Mouse (Mus musculus): Measurements from ENCODE around the gene Men1. TPM values are rescaled to one million over a fixed set of nuclear protein-coding genes. Genes with fewer than 3 reads are reported as not detected.

The Men1 gene
- polyA plus RNA-seq, 1 experiment from 2014 or later: 54.6 TPM

DNA sequence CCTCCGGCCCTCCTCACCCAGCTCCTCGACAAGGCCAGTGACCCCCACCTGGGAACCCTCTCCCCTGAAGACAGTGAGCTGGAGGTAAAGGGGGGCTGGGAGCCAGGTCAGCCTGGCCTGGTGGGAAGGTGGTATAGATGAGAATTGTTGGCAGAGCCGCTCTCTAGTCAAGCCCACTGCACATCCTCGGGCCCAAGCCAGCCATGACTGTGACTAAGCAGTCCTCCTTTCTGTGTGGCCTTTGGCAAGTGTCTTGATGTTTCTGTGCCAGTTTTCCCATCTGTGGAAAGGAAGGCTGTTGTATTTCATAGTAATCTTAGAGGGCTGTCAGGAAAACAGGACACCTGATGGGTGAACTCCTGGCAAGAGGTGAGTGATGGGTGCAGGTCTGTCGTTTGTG lies 9.2 kb downstream of the Men1 start:
- DNase-seq (ENCODE audit: low spot score) (no peak), ATAC-seq (replicated peaks; ENCODE audit: low FRiP score, low read depth) (no peak)
- H3K9ac ChIP-seq (ENCODE audit: low read depth, low read length): no peak overlapping the region
- H3K27me3 ChIP-seq (ENCODE audit: insufficient read depth, low read length): no peaks in the 10 kb centered on the region
- H3K9me3 ChIP-seq (replicated peaks; ENCODE audit: low read length): no peaks in the 10 kb centered on the region
- no peak overlapping the region for H3K27ac ChIP-seq
- 89% methylated on average over 5 of the region's 5 CpGs for WGBS
- peaks cover 21% of the 10 kb centered on the region for H3K36me3 ChIP-seq (ENCODE audit: insufficient read depth, low read length)
- peaks cover 17% of the 10 kb centered on the region for H3K4me1 ChIP-seq (replicated peaks; ENCODE audit: insufficient read depth, low read length)
- H3K4me3 ChIP-seq (replicated peaks; ENCODE audit: low read depth, low read length): no peak overlapping the region
- H3K4me2 ChIP-seq (ENCODE audit: low read length): no peak overlapping the region
- TF ChIP-seq CTCF (IDR thresholded peaks at IDR 0.05; ENCODE audit: low read depth): no peak

- H3K4me1 ChIP-seq (replicated peaks; ENCODE audit: insufficient read depth, low read length): 0 out of 2 replicates have a peak, but pooled peaks cover 8% of the 10 kb centered on the region
- WGBS: 86% methylated on average over 5 of the region's 5 CpGs
Measured at GRCm38 (mm10) chr19:6346023-6346422, 11.2 kb downstream of the Men1 start.

DNA sequence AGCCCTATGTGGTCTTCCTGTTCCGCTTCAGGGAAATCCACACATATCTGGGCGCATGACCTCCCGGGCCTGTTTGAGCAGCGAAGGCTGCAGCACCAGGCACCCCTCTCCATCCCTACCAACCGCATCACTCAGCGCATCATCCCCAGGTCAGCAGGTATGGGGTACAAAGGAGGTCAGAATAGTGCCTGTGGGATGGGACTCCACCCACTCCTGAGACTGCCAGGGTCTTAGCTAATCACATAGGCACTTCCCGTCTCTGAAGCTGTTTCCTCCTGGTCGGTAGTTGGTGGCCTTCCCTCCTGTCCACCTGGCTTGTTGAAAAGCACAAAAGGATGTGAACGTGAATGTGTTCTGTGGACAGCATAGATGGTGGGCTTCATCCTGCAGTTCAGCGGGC lies 11.9 kb downstream of the Men1 start:
- 89% methylated on average over 10 of the region's 10 CpGs for WGBS
- Histone ChIP-seq H3K36me3 (ENCODE audit: insufficient read depth, low read length) (peaks cover 17% of the 10 kb centered on the region), H3K9me3 (replicated peaks; ENCODE audit: low read length) (no peaks in the 10 kb centered on the region), H3K27ac (no peak overlapping the region), H3K9ac (ENCODE audit: low read depth, low read length) (no peak overlapping the region), H3K4me3 (replicated peaks; ENCODE audit: low read depth, low read length) (no peak overlapping the region), H3K27me3 (ENCODE audit: insufficient read depth, low read length) (no peaks in the 10 kb centered on the region), H3K4me1 (replicated peaks; ENCODE audit: insufficient read depth, low read length) (0 out of 2 replicates have a peak, but pooled peaks cover 8% of the 10 kb centered on the region), H3K4me2 (ENCODE audit: low read length) (no peak overlapping the region)
- DNase-seq (ENCODE audit: low spot score): no peak
- no peak for ATAC-seq (replicated peaks; ENCODE audit: low FRiP score, low read depth)
- no peak for TF ChIP-seq CTCF (IDR thresholded peaks at IDR 0.05; ENCODE audit: low read depth)

More at GRCm38 (mm10) chr19:6346023-6346422, 11.2 kb downstream of the Men1 start:
- no peaks in the 10 kb centered on the region for H3K27me3 ChIP-seq (ENCODE audit: insufficient read depth, low read length)
- TF ChIP-seq CTCF (IDR thresholded peaks at IDR 0.05; ENCODE audit: low read depth): no peak
- ATAC-seq (replicated peaks; ENCODE audit: low FRiP score, low read depth): no peak
- peaks cover 17% of the 10 kb centered on the region for H3K36me3 ChIP-seq (ENCODE audit: insufficient read depth, low read length)
- H3K4me3 ChIP-seq (replicated peaks; ENCODE audit: low read depth, low read length): no peak overlapping the region
- no peak overlapping the region for H3K9ac ChIP-seq (ENCODE audit: low read depth, low read length)
- DNase-seq (ENCODE audit: low spot score): no peak
- H3K27ac ChIP-seq: no peak overlapping the region
- H3K4me2 ChIP-seq (ENCODE audit: low read length): no peak overlapping the region
- no peaks in the 10 kb centered on the region for H3K9me3 ChIP-seq (replicated peaks; ENCODE audit: low read length)

DNA sequence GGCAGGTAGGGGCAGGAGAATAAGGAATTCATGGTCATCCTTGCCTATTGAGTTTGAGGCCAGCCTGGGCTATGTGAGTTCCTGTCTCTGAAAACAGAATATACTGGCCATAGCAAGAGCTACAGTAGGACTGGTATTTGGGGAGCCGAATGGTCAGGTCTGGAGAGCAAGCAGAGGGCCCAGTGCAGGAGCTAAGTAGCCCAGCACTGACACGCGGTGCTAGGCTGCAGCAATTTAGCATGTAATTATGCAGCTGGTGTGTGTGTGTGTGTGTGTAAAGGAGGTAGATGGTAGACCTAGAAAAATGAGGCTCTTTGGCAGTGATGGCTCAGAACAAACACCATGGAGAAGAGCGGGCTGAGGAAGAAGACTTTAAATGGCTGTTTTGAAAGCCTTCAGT lies 12.8 kb downstream of the Men1 start:
- no peak for TF ChIP-seq CTCF (IDR thresholded peaks at IDR 0.05; ENCODE audit: low read depth)
- WGBS: 91% methylated on average over 4 of the region's 4 CpGs
- H3K36me3 ChIP-seq (ENCODE audit: insufficient read depth, low read length): peaks cover 17% of the 10 kb centered on the region

GRCm38 (mm10) chr19:6348717-6349116 lies 13.9 kb downstream of the Men1 start:
- 0 out of 2 replicates have a peak overlapping the region, but pooled peaks have one; percentile 6 for H3K27ac ChIP-seq
- H3K9me3 ChIP-seq (replicated peaks; ENCODE audit: low read length): no peaks in the 10 kb centered on the region
- no peak overlapping the region for H3K4me3 ChIP-seq (replicated peaks; ENCODE audit: low read depth, low read length)
- ATAC-seq (replicated peaks; ENCODE audit: low FRiP score, low read depth) (no peak), DNase-seq (ENCODE audit: low spot score) (no peak)
- peaks cover 25% of the 10 kb centered on the region for H3K36me3 ChIP-seq (ENCODE audit: insufficient read depth, low read length)
- no peak overlapping the region for H3K4me2 ChIP-seq (ENCODE audit: low read length)
- H3K4me1 ChIP-seq (replicated peaks; ENCODE audit: insufficient read depth, low read length): 0 out of 2 replicates have a peak, but pooled peaks cover 4% of the 10 kb centered on the region
- no peak for TF ChIP-seq CTCF (IDR thresholded peaks at IDR 0.05; ENCODE audit: low read depth)
- WGBS: 61% methylated on average over 9 of the region's 9 CpGs
- H3K9ac ChIP-seq (ENCODE audit: low read depth, low read length): no peak overlapping the region
- no peaks in the 10 kb centered on the region for H3K27me3 ChIP-seq (ENCODE audit: insufficient read depth, low read length)

More for the DNA sequence above, 12.8 kb downstream of the Men1 start:
- H3K4me1 ChIP-seq (replicated peaks; ENCODE audit: insufficient read depth, low read length): 0 out of 2 replicates have a peak, but pooled peaks cover 4% of the 10 kb centered on the region
- no peak overlapping the region for H3K9ac ChIP-seq (ENCODE audit: low read depth, low read length)
- H3K27me3 ChIP-seq (ENCODE audit: insufficient read depth, low read length): no peaks in the 10 kb centered on the region
- H3K9me3 ChIP-seq (replicated peaks; ENCODE audit: low read length): no peaks in the 10 kb centered on the region
- H3K4me3 ChIP-seq (replicated peaks; ENCODE audit: low read depth, low read length): no peak overlapping the region
- ATAC-seq (replicated peaks; ENCODE audit: low FRiP score, low read depth): no peak
- no peak overlapping the region for H3K4me2 ChIP-seq (ENCODE audit: low read length)
- no peak for DNase-seq (ENCODE audit: low spot score)
- H3K27ac ChIP-seq: no peak overlapping the region

- DNase-seq (ENCODE audit: low spot score) (peak; percentile 69), ATAC-seq (replicated peaks; ENCODE audit: low FRiP score, low read depth) (no peak)
- Histone ChIP-seq H3K4me1 (replicated peaks; ENCODE audit: insufficient read depth, low read length) (0 out of 2 replicates have a peak, but pooled peaks cover 4% of the 10 kb centered on the region), H3K9ac (ENCODE audit: low read depth, low read length) (no peak overlapping the region), H3K4me2 (ENCODE audit: low read length) (no peak overlapping the region), H3K9me3 (replicated peaks; ENCODE audit: low read length) (no peaks in the 10 kb centered on the region), H3K4me3 (replicated peaks; ENCODE audit: low read depth, low read length) (no peak overlapping the region), H3K27me3 (ENCODE audit: insufficient read depth, low read length) (no peaks in the 10 kb centered on the region), H3K27ac (0 out of 2 replicates have a peak overlapping the region, but pooled peaks have one; percentile 6), H3K36me3 (ENCODE audit: insufficient read depth, low read length) (peaks cover 32% of the 10 kb centered on the region)
- TF ChIP-seq CTCF (IDR thresholded peaks at IDR 0.05; ENCODE audit: low read depth): no peak
- WGBS: 16% methylated on average over 14 of the region's 14 CpGs
Measured at GRCm38 (mm10) chr19:6349215-6349983, 14.6 kb downstream of the Men1 start.

Data from kidney, postnatal 0 days (tissue).